Mouse (Mus musculus) forebrain, postnatal 0 days (tissue): ENCODE measurements around the gene Il1b. TPM values are rescaled to one million over a fixed set of nuclear protein-coding genes. Genes with fewer than 3 reads are reported as not detected.

Source experiments
- ATAC-seq: fragments of 200-750 bp; cut with Nextera tagmentation; 2 replicates; pipeline ENCODE4 v1.8.0; 2017; ENCODE audit warnings: mild to moderate bottlenecking, moderate library complexity
- DNase-seq: peaks from one replicate; pipeline ENCODE4 v3.0.0-alpha.2; 2015
- H3K27ac ChIP-seq: fragments of 300-500 bp; sonication (generic); 2 replicates; pipeline ENCODE4 v1.5.1; 2014; ENCODE audit warnings: low read depth, mild to moderate bottlenecking, antibody characterized with exemption, low read length, moderate library complexity, mixed read lengths
- H3K27me3 ChIP-seq: fragments of 300-500 bp; sonication (generic); 2 replicates; pipeline ENCODE4 v1.6.1; 2014; ENCODE audit warnings: mild to moderate bottlenecking, low read length, mixed read lengths; ENCODE audit not compliant: insufficient read depth
- H3K36me3 ChIP-seq: fragments of 300-500 bp; sonication (generic); 2 replicates; pipeline ENCODE4 v1.6.1; 2014; ENCODE audit warnings: mild to moderate bottlenecking, moderate library complexity; ENCODE audit not compliant: insufficient read depth
- H3K4me1 ChIP-seq: fragments of 300-500 bp; sonication (generic); 2 replicates; pipeline ENCODE4 v1.6.1; 2014; ENCODE audit warnings: antibody characterized with exemption; ENCODE audit not compliant: insufficient read depth
- H3K4me2 ChIP-seq: fragments of 300-500 bp; sonication (generic); 2 replicates; pipeline ENCODE4 v1.6.1; 2014; ENCODE audit warnings: low read depth, mild to moderate bottlenecking, moderate library complexity
- H3K4me3 ChIP-seq: fragments of 300-500 bp; sonication (generic); 2 replicates; pipeline ENCODE4 v1.5.1; 2014; ENCODE audit warnings: low read depth, low read length, mixed read lengths
- H3K9ac ChIP-seq: fragments of 300-500 bp; sonication (generic); 2 replicates; pipeline ENCODE4 v1.6.1; 2014; ENCODE audit warnings: mild to moderate bottlenecking
- H3K9me3 ChIP-seq: fragments of 300-500 bp; sonication (generic); 2 replicates; pipeline ENCODE4 v1.6.1; 2016; ENCODE audit warnings: low read length
- CTCF ChIP-seq: sonication (generic); IDR thresholded peaks from 2 replicates; pipeline ENCODE4 v1.5.1; 2016; ENCODE audit warnings: antibody characterized with exemption, control low read depth, low read depth
- WGBS: fragments of 180-500 bp; shearing (Covaris S2); extraction: QIAGEN DNeasy Blood & Tissue Kit; methylation state at CpG from one replicate; pipeline ENCODE4 v1.1.7; 2014; 5-methylcytosine and 5-hydroxymethylcytosine counted together
- polyA plus RNA-seq: library from polyadenylated mRNA; unstranded; fragments of >200 nt; fragmentation: Nextera tagmentation; extraction: Ambion mirVana; gene quantifications from 2 replicates; pipeline ENCODE4 v1.2.1, GENCODE M21; 2015
- total RNA-seq: library from RNA; depleted of rRNA; stranded (reverse); fragments of >200 nt; gene quantifications from 2 replicates; pipeline ENCODE4 v1.2.3, GENCODE M21; 2014

Gene Il1b
- total and polyA plus RNA-seq, 2 experiments from 2014 or later = 0.15 TPM; not detected in 1

- H3K27ac ChIP-seq = no peak overlapping the region
- H3K36me3 ChIP-seq = no peaks in the 10 kb centered on the region
- WGBS = 87% methylated on average over 3 of the region's 3 CpGs
- DNase-seq (no peak), ATAC-seq (no peak)
- TF ChIP-seq CTCF = no peak
- H3K9ac ChIP-seq = no peak overlapping the region
- no peak overlapping the region for H3K4me2 ChIP-seq
- H3K4me1 ChIP-seq = no peaks in the 10 kb centered on the region
- no peaks in the 10 kb centered on the region for H3K27me3 ChIP-seq
- H3K4me3 ChIP-seq = no peak overlapping the region
- no peaks in the 10 kb centered on the region for H3K9me3 ChIP-seq
These were observed 1.3 kb downstream of the Il1b start for GRCm38 (mm10) chr2:129369615-129370014.

- no peak for ATAC-seq
- H3K27ac ChIP-seq = no peak overlapping the region
- H3K9ac ChIP-seq = no peak overlapping the region
- no peak overlapping the region for H3K4me2 ChIP-seq
- no peak for TF ChIP-seq CTCF
- no peak overlapping the region for H3K4me3 ChIP-seq
- WGBS = 89% methylated on average over 5 of the region's 5 CpGs
- no peaks in the 10 kb centered on the region for H3K9me3 ChIP-seq
- no peaks in the 10 kb centered on the region for H3K36me3 ChIP-seq
- H3K4me1 ChIP-seq = no peaks in the 10 kb centered on the region
- no peak for DNase-seq
- H3K27me3 ChIP-seq = no peaks in the 10 kb centered on the region
These were observed 2.1 kb downstream of the Il1b start for GRCm38 (mm10) chr2:129368795-129369194.

GRCm38 (mm10) chr2:129368106-129368505 is 2.8 kb downstream of the Il1b start:
- H3K4me2 ChIP-seq = no peak overlapping the region
- ATAC-seq (no peak), DNase-seq (no peak)
- H3K9ac ChIP-seq = no peak overlapping the region
- H3K4me1 ChIP-seq = no peaks in the 10 kb centered on the region
- TF ChIP-seq CTCF = no peak
- H3K4me3 ChIP-seq = no peak overlapping the region
- WGBS = 78% methylated on average over 2 of the region's 2 CpGs
- no peaks in the 10 kb centered on the region for H3K27me3 ChIP-seq
- H3K27ac ChIP-seq = no peak overlapping the region
- no peaks in the 10 kb centered on the region for H3K9me3 ChIP-seq
- H3K36me3 ChIP-seq = no peaks in the 10 kb centered on the region

- Histone ChIP-seq H3K9me3 (no peaks in the 10 kb centered on the region), H3K27me3 (no peaks in the 10 kb centered on the region), H3K4me2 (no peak overlapping the region), H3K4me3 (no peak overlapping the region), H3K27ac (no peak overlapping the region), H3K36me3 (no peaks in the 10 kb centered on the region), H3K9ac (no peak overlapping the region), H3K4me1 (no peaks in the 10 kb centered on the region)
- DNase-seq = no peak
- WGBS = 88% methylated on average over 5 of the region's 5 CpGs
- TF ChIP-seq CTCF = no peak
- no peak for ATAC-seq
These were observed 3.7 kb downstream of the Il1b start for GRCm38 (mm10) chr2:129367246-129367645.

GRCm38 (mm10) chr2:129360975-129361560 is 9.9 kb downstream of the Il1b start:
- DNase-seq = no peak
- no peaks in the 10 kb centered on the region for H3K4me1 ChIP-seq
- H3K36me3 ChIP-seq = no peaks in the 10 kb centered on the region
- no peaks in the 10 kb centered on the region for H3K27me3 ChIP-seq
- H3K4me3 ChIP-seq = no peak overlapping the region
- no peak overlapping the region for H3K27ac ChIP-seq
- no peaks in the 10 kb centered on the region for H3K9me3 ChIP-seq
- TF ChIP-seq CTCF = no peak
- no peak overlapping the region for H3K4me2 ChIP-seq
- H3K9ac ChIP-seq = no peak overlapping the region
- WGBS = 80% methylated on average over 3 of the region's 3 CpGs
- no peak for ATAC-seq

- no peaks in the 10 kb centered on the region for H3K27me3 ChIP-seq
- H3K9ac ChIP-seq = no peak overlapping the region
- DNase-seq = no peak
- no peak for ATAC-seq
- TF ChIP-seq CTCF = no peak
- H3K9me3 ChIP-seq = no peaks in the 10 kb centered on the region
- no peak overlapping the region for H3K4me3 ChIP-seq
- no peaks in the 10 kb centered on the region for H3K36me3 ChIP-seq
- 87% methylated on average over 10 of the region's 10 CpGs for WGBS
- H3K4me1 ChIP-seq = no peaks in the 10 kb centered on the region
- no peak overlapping the region for H3K27ac ChIP-seq
- H3K4me2 ChIP-seq = no peak overlapping the region
These were observed 10.7 kb downstream of the Il1b start for GRCm38 (mm10) chr2:129360197-129360596.

GRCm38 (mm10) chr2:129338138-129338621 is 32.8 kb downstream of the Il1b start:
- H3K27me3 ChIP-seq = no peaks in the 10 kb centered on the region
- no peak overlapping the region for H3K4me3 ChIP-seq
- H3K4me1 ChIP-seq = no peaks in the 10 kb centered on the region
- H3K27ac ChIP-seq = no peak overlapping the region
- no peak overlapping the region for H3K9ac ChIP-seq
- no peak overlapping the region for H3K4me2 ChIP-seq
- 74% methylated on average over 6 of the region's 6 CpGs for WGBS
- H3K36me3 ChIP-seq = no peaks in the 10 kb centered on the region
- no peaks in the 10 kb centered on the region for H3K9me3 ChIP-seq
- no peak for TF ChIP-seq CTCF
- ATAC-seq (no peak), DNase-seq (no peak)
